Mouse (Mus musculus) intestine, embryonic 14.5 days (tissue): ENCODE measurements around the gene Zdhhc25. TPM values are rescaled to one million over a fixed set of nuclear protein-coding genes. Genes with fewer than 3 reads are reported as not detected.

Source experiments
- ATAC-seq: fragments of 200-750 bp; cut with Nextera tagmentation; replicated peaks from 2 replicates; pipeline ENCODE4 v1.8.0; 2017; ENCODE audit warnings: low read depth, moderate number of reproducible peaks, moderate TSS enrichment, moderate library complexity; ENCODE audit not compliant: low FRiP score, low TSS enrichment
- DNase-seq: peaks from one replicate; pipeline ENCODE4 v3.0.0-alpha.2; 2018; ENCODE audit warnings: low spot score
- H3K27ac ChIP-seq: fragments of 300-500 bp; sonication (generic); 2 replicates; pipeline ENCODE4 v1.5.1; 2014; ENCODE audit warnings: low read depth, mild to moderate bottlenecking, control low read depth
- H3K27me3 ChIP-seq: fragments of 300-500 bp; sonication (generic); replicated peaks from 2 replicates; pipeline ENCODE4 v1.6.1; 2014; ENCODE audit warnings: low read length, control low read depth; ENCODE audit not compliant: control insufficient read depth, insufficient read depth
- H3K36me3 ChIP-seq: fragments of 300-500 bp; sonication (generic); 2 replicates; pipeline ENCODE4 v1.6.1; 2014; ENCODE audit warnings: low read length, control low read depth; ENCODE audit not compliant: control insufficient read depth, insufficient read depth
- H3K4me1 ChIP-seq: fragments of 300-500 bp; sonication (generic); replicated peaks from 2 replicates; pipeline ENCODE4 v1.6.1; 2014; ENCODE audit warnings: low read length, control low read depth, mixed read lengths; ENCODE audit not compliant: control insufficient read depth, insufficient read depth
- H3K4me2 ChIP-seq: fragments of 300-500 bp; sonication (generic); 2 replicates; pipeline ENCODE4 v1.6.1; 2014; ENCODE audit warnings: low read length
- H3K4me3 ChIP-seq: fragments of 300-500 bp; sonication (generic); 2 replicates; pipeline ENCODE4 v1.5.1; 2014; ENCODE audit warnings: low read depth, low read length, control low read depth, mixed read lengths
- H3K9ac ChIP-seq: fragments of 300-500 bp; sonication (generic); 2 replicates; pipeline ENCODE4 v1.6.1; 2014; ENCODE audit warnings: mild to moderate bottlenecking, low read length
- H3K9me3 ChIP-seq: fragments of 300-500 bp; sonication (generic); 2 replicates; pipeline ENCODE4 v1.6.1; 2016; ENCODE audit warnings: low read length, control low read depth; ENCODE audit not compliant: control insufficient read depth
- WGBS: fragments of 180-500 bp; shearing (Covaris S2); extraction: QIAGEN DNeasy Blood & Tissue Kit; methylation state at CpG from one replicate; pipeline ENCODE4 v1.1.7; 2014; 5-methylcytosine and 5-hydroxymethylcytosine counted together
- polyA plus RNA-seq: library from polyadenylated mRNA; unstranded; fragments of >200 nt; fragmentation: Nextera tagmentation; extraction: Ambion mirVana; gene quantifications from 2 replicates; pipeline ENCODE4 v1.2.1, GENCODE M21; 2014

Zdhhc25 gene
- polyA plus RNA-seq, 1 experiment from 2014 or later, result not detected

- ATAC-seq, result no peak
- H3K9ac ChIP-seq, result no peak overlapping the region
- no peak overlapping the region for H3K27ac ChIP-seq
- H3K27me3 ChIP-seq, result no peaks in the 10 kb centered on the region
- DNase-seq, result no peak
- H3K4me2 ChIP-seq, result no peak overlapping the region
- WGBS, result 84% methylated on average over 2 of the region's 2 CpGs
- no peaks in the 10 kb centered on the region for H3K9me3 ChIP-seq
- H3K4me3 ChIP-seq, result no peak overlapping the region
- H3K4me1 ChIP-seq, result no peaks in the 10 kb centered on the region
- no peaks in the 10 kb centered on the region for H3K36me3 ChIP-seq
Observed at GRCm38 (mm10) chr15:88623891-88624290, 23.8 kb downstream of the Zdhhc25 start.

- Histone ChIP-seq H3K9ac (no peak overlapping the region), H3K4me2 (no peak overlapping the region), H3K4me1 (no peaks in the 10 kb centered on the region), H3K27me3 (no peaks in the 10 kb centered on the region), H3K4me3 (no peak overlapping the region), H3K27ac (no peak overlapping the region), H3K9me3 (no peaks in the 10 kb centered on the region), H3K36me3 (no peaks in the 10 kb centered on the region)
- 82% methylated on average over 6 of the region's 6 CpGs for WGBS
- DNase-seq (no peak), ATAC-seq (no peak)
Observed at GRCm38 (mm10) chr15:88624874-88625277, 24.8 kb downstream of the Zdhhc25 start.

GRCm38 (mm10) chr15:88625303-88626066, 25.4 kb downstream of the Zdhhc25 start:
- Histone ChIP-seq H3K36me3 (no peaks in the 10 kb centered on the region), H3K9me3 (no peaks in the 10 kb centered on the region), H3K4me3 (no peak overlapping the region), H3K4me1 (no peaks in the 10 kb centered on the region), H3K27ac (no peak overlapping the region), H3K9ac (no peak overlapping the region), H3K4me2 (no peak overlapping the region), H3K27me3 (no peaks in the 10 kb centered on the region)
- no peak for DNase-seq
- ATAC-seq, result no peak
- WGBS, result 70% methylated on average over 3 of the region's 3 CpGs

- no peak overlapping the region for H3K9ac ChIP-seq
- WGBS, result 81% methylated on average over 5 of the region's 5 CpGs
- ATAC-seq (no peak), DNase-seq (no peak)
- no peak overlapping the region for H3K27ac ChIP-seq
- H3K4me2 ChIP-seq, result no peak overlapping the region
- no peaks in the 10 kb centered on the region for H3K4me1 ChIP-seq
- no peak overlapping the region for H3K4me3 ChIP-seq
- no peaks in the 10 kb centered on the region for H3K36me3 ChIP-seq
- H3K27me3 ChIP-seq, result no peaks in the 10 kb centered on the region
- no peaks in the 10 kb centered on the region for H3K9me3 ChIP-seq
Observed at GRCm38 (mm10) chr15:88626886-88627488, 26.9 kb downstream of the Zdhhc25 start.

- WGBS, result 53% methylated on average over 9 of the region's 9 CpGs
Observed at GRCm38 (mm10) chr15:88628801-88629356, 28.8 kb downstream of the Zdhhc25 start.

GRCm38 (mm10) chr15:88635205-88635604, 35.1 kb downstream of the Zdhhc25 start:
- Histone ChIP-seq H3K4me3 (no peak overlapping the region), H3K36me3 (no peaks in the 10 kb centered on the region), H3K4me1 (no peaks in the 10 kb centered on the region), H3K27ac (no peak overlapping the region), H3K9ac (no peak overlapping the region), H3K27me3 (no peaks in the 10 kb centered on the region), H3K4me2 (no peak overlapping the region), H3K9me3 (no peaks in the 10 kb centered on the region)
- no peak for DNase-seq
- no peak for ATAC-seq
- 66% methylated on average over 5 of the region's 5 CpGs for WGBS

More at GRCm38 (mm10) chr15:88628801-88629356, 28.8 kb downstream of the Zdhhc25 start:
- no peak overlapping the region for H3K4me3 ChIP-seq
- H3K4me1 ChIP-seq, result no peaks in the 10 kb centered on the region
- no peaks in the 10 kb centered on the region for H3K9me3 ChIP-seq
- no peaks in the 10 kb centered on the region for H3K36me3 ChIP-seq
- ATAC-seq (no peak), DNase-seq (no peak)
- no peak overlapping the region for H3K4me2 ChIP-seq
- no peaks in the 10 kb centered on the region for H3K27me3 ChIP-seq
- no peak overlapping the region for H3K27ac ChIP-seq
- no peak overlapping the region for H3K9ac ChIP-seq

- DNase-seq (peak; percentile 83), ATAC-seq (no peak)
- no peak overlapping the region for H3K4me3 ChIP-seq
- WGBS, result 20% methylated on average over 13 of the region's 13 CpGs
- H3K9me3 ChIP-seq, result no peaks in the 10 kb centered on the region
- no peaks in the 10 kb centered on the region for H3K27me3 ChIP-seq
- no peak overlapping the region for H3K4me2 ChIP-seq
- no peaks in the 10 kb centered on the region for H3K36me3 ChIP-seq
- no peak overlapping the region for H3K9ac ChIP-seq
- H3K4me1 ChIP-seq, result no peaks in the 10 kb centered on the region
- no peak overlapping the region for H3K27ac ChIP-seq
Observed at GRCm38 (mm10) chr15:88651019-88651418, 50.9 kb downstream of the Zdhhc25 start.
